Mouse (Mus musculus) adrenal gland, postnatal 4 days (tissue): ENCODE results near the gene Iqcf3. TPM values are rescaled to one million over a fixed set of nuclear protein-coding genes. Genes with fewer than 3 reads are reported as not detected.

Source experiments
- DNase-seq, 2 experiments: peaks; one replicate each; pipeline ENCODE4 v3.0.0; 2021 to 2022; ENCODE audit warnings: low spot score in 2 of 2, mixed read lengths in 2 of 2
- total RNA-seq, 2 experiments: library from RNA; stranded (reverse); gene quantifications; 2 replicates each; pipeline ENCODE4 v1.2.3; 2021

The Iqcf3 gene
- total RNA-seq, 2 experiments from 2014 or later, result not detected

GRCm38 (mm10) chr9:106456325-106457162 lies 104.9 kb downstream of the Iqcf3 start:
- no peak for DNase-seq

DNA sequence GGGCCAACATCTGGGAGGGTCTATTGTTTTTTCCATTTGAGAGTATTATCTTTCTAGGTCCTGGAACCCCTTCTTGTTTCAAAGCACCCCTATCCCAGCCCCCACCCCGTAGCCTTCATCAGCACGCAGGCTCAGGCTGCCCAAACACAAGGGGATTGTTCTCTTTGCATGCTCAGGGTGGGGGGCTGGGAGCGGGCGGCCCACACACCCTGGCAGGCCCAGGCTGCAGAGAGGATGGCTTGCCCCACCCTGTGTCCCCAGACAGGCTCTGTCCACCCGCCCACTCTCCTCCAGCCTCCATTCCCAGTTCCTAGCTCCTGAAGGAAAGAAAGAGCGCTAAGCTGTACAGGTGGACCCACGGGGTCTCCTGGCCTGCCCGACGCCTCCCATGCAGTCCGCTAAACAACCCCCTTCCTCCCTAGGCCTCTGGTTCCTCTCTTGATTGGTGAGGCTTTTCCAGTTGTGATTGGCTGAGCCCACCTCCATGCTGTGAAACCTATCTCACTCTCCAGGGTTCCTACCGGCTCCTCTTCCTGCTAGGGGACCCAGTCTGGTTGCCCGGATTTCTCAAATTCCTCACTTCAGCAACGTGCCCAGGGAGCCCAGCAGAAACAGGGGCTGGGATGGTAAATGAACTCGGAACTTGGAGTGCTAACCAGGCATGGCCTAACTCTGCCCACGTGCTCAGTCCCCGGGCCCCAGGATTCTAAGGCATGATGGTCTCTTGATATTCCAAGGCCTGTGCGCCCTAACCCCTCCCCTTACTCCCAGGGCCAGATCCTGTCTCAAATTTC lies 106.3 kb downstream of the Iqcf3 start:
- no peak for DNase-seq

- DNase-seq, result no peak
Measured at GRCm38 (mm10) chr9:106454071-106454761, 107.2 kb downstream of the Iqcf3 start.

DNA sequence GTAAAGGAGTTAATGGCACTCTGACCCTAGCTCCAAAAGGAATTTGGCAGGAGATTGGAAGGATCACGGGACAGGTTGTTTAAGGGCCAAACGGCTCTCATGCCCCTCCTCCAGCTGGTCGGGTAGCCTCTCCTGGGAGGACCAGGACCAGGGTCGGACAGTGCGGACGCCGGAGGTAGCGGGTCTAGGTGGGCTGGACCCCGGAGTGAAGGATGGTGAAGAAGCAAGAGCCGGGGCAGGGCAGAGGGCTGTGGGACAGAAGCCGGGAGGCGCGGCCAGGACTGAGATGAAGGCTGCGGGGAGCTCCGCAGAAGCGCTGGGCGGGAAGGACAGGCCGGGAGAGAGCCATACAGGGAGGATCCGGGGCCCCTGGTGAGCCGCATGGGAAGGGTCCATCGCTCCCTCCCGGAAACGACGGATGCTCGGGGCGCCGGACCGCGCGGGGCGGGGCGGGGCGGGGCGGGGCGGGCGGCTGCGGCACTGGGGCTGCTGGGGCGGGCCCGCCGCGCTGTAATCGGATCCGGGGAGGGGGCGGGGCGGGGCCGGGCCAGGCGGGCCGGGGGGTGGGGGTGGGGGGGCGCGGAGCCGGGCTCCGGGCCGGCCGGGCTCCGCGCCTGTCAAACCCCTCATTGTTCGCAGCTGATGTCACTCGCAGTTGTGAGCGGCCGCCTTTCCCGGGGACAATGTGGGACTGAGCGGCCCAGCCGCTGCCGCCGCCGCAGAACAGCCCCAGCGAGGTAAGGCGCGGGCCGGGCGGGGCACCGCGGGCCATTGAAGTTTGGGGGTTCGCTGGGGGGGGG lies 108.0 kb downstream of the Iqcf3 start, which contains the start of gene Pcbp4:
Pcbp4 (plus strand) TSS at position 21 of the 800 bp plus-strand sequence.
- no peak for DNase-seq

Other genes starting within 250 kb of the Iqcf3 start
- gene Dusp7, start 193.0 kb downstream of the Iqcf3 start, total RNA-seq, result 10 to 100 TPM; 25.0 to 25.8 TPM
- 100 to 1,000 TPM; 607 to 624 TPM for gene Rpl29, start 132.2 kb downstream of the Iqcf3 start, total RNA-seq
- 10 to 100 TPM; 23.1 to 23.4 TPM for gene Acy1, start 123.3 kb downstream of the Iqcf3 start, total RNA-seq
- 10 to 100 TPM; 43.5 to 44.1 TPM for gene Abhd14b, start 114.2 kb downstream of the Iqcf3 start, total RNA-seq
- 10 to 100 TPM; 29.8 to 30.2 TPM for gene Abhd14a, start 114.0 kb downstream of the Iqcf3 start, total RNA-seq
- gene Pcbp4, start 108.3 kb downstream of the Iqcf3 start, total RNA-seq, result 10 to 100 TPM; 59.5 to 63.8 TPM
- under 1 TPM; 0.40 to 0.67 TPM for gene Gpr62, start 95.7 kb downstream of the Iqcf3 start, total RNA-seq
- 10 to 100 TPM; 33.4 to 40.7 TPM for gene Rrp9, start 85.7 kb downstream of the Iqcf3 start, total RNA-seq
- 10 to 100 TPM; 15.8 to 18.1 TPM for gene Parp3, start 84.7 kb downstream of the Iqcf3 start, total RNA-seq
- gene Iqcf1, start 61.7 kb downstream of the Iqcf3 start, total RNA-seq, result not detected
- not detected for gene Iqcf5, start 47.1 kb downstream of the Iqcf3 start, total RNA-seq
- not detected for gene Iqcf4, start 9.4 kb upstream of the Iqcf3 start, total RNA-seq
- gene Iqcf6, start 65.0 kb upstream of the Iqcf3 start, total RNA-seq, result not detected
- gene Grm2, start 94.5 kb upstream of the Iqcf3 start, total RNA-seq, result under 1 TPM in 1 of 2 experiments, not detected in 1; 0.37 TPM
- 10 to 100 TPM; 71.2 to 78.9 TPM for gene Tex264, start 124.3 kb upstream of the Iqcf3 start, total RNA-seq
- gene Rad54l2, start 227.6 kb upstream of the Iqcf3 start, total RNA-seq, result 10 to 100 TPM; 27.5 to 27.8 TPM